Mouse (Mus musculus) embryonic stem cell, embryonic (primary cell): ENCODE data around the gene Dgcr8.

ENCODE experiments used
- CTCF ChIA-PET, 4 experiments: fragments of 300-600 bp in 2 of 4; fragments of 350-600 bp in 2 of 4; sonication (Branson Sonifier 250); formaldehyde crosslinking; loops; one replicate each; lab custom pipeline; 2022; ENCODE audit warnings: inconsistent platforms in 2 of 4; lab: Charles Lee
- POLR2A ChIA-PET, 4 experiments: fragments of 300-600 bp in 2 of 4; fragments of 350-600 bp in 2 of 4; sonication (Branson Sonifier 250); formaldehyde crosslinking; loops; one replicate each; lab custom pipeline; 2022; ENCODE audit warnings: antibody characterized with exemption in 4 of 4, inconsistent platforms in 1 of 4; lab: Charles Lee

The Dgcr8 gene

GRCm38 (mm10) chr16:18214858-18215257 is 74.2 kb downstream of the Dgcr8 start:
- ChIA-PET CTCF (interaction anchor here in 3 of 4 experiments (0.6 to 2.1 kb wide), 4 partner anchors 12 to 386 kb away, joined by 3 to 5 read pairs (median 4); no protein-coding TSS in a partner anchor), POLR2A (interaction anchor here in 2 of 4 experiments (0.6 to 1.4 kb wide), 4 partner anchors 96 to 190 kb away, joined by 3 to 4 read pairs (median 3); partner anchors contain the start of gene Prodh (in 1 of the 2))

GRCm38 (mm10) chr16:18213689-18214088 is 75.4 kb downstream of the Dgcr8 start:
- CTCF ChIA-PET: interaction anchor here in 3 of 4 experiments (0.9 to 4.4 kb wide), 4 partner anchors 10 to 105 kb away, joined by 3 to 107 read pairs (median 4); no protein-coding TSS in a partner anchor
- POLR2A ChIA-PET: interaction anchor here in 1 of 4 experiments (2.0 kb wide), 1 partner anchor 125 kb away, joined by 6 read pairs; no protein-coding TSS in a partner anchor

DNA sequence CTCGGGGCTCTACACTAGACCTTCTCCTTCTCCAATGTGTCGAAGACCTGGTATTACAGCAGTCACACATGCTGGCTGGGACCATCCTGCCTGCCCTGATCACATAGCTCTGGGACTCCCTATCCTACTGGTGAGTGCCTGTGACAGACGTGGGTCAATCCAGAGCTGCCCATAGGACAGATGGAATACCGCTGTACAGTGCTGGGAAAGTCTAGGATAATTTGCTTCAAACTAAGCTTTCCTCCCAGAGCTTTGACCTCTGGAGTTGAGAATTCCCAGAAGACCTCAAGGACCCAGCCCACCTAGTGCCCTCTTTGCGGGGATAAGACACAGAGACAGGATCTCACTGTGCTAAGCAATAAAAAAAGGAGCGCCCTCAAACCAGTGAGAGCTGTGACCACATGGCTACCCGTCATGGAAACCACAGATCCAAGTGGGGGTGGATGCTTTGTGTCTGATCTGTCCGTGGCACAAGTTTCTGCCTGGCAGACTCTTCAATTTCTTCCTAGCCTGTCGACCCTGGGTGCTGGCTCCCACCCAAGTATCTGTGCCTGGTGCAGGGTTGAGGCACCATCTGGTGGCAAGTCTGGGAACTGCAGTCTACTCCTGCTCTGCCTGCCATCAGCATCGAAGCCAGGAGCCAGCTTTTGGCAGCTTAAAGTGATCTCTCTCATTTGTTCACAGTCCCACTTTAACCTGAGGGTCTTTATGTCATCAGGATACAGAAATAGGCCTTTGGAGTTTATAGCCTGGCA is 77.5 kb downstream of the Dgcr8 start:
- ChIA-PET POLR2A (interaction anchor here in 3 of 4 experiments (0.5 to 2.2 kb wide), 23 partner anchors 11 to 572 kb away, joined by 3 to 12 read pairs (median 5); partner anchors contain the start of genes Dgcr6 (in 1 of the 3), Prodh (in 1 of the 3), Ranbp1 (in 1 of the 3) and Slc25a1 (in 1 of the 3)), CTCF (interaction anchor here (0.5 to 4.4 kb wide), 99 partner anchors 9 to 1225 kb away, joined by 3 to 107 read pairs (median 5); partner anchors contain the start of genes Dgcr6 (in 4 of the 4), Gm20518 (in 1 of the 4), Prodh (in 1 of the 4) and Ranbp1 (in 1 of the 4))

DNA sequence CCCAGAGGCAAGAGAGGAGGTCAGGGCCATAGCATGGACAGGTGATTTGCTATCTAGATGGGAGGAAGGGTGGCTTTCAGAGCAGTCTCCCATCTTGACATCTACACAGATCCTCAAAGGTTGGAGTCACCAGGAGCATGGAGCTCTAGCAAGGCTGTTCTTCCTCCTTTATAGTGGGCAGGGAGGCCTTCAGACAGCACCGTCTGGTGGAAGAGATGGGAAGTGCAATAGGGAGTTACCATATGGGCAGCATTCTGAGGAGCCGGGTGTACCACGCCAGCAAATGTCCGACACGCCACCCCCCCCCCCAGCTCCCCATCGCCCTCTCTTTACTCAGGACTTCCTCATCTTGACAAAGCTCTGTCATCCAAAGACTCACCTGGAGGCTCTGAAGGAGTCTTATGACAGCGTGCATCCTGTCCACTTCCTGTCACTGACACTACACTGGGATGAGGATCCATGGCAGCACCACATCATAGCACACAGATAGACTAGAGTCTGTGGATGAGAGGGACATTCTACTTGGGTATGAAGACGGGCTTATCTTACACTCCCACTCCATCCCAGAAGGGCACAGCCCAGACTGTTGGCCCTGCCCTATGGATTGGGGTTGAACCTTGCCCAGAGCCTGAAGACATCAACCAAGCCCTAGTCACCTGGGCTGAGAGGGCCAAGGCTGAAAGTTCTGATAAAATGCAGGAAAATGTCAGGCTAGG is 78.2 kb downstream of the Dgcr8 start:
- ChIA-PET CTCF (interaction anchor here (0.5 to 4.4 kb wide), 129 partner anchors 8 to 1224 kb away, joined by 3 to 107 read pairs (median 4); partner anchors contain the start of genes Dgcr6 (in 3 of the 4), Gm20518 (in 1 of the 4), Klhl22 (in 1 of the 4) and Prodh (in 1 of the 4)), POLR2A (interaction anchor here (0.5 to 2.2 kb wide), 22 partner anchors 13 to 573 kb away, joined by 3 to 12 read pairs (median 5); partner anchors contain the start of genes Dgcr6 (in 1 of the 4), Prodh (in 1 of the 4), Ranbp1 (in 1 of the 4) and Slc25a1 (in 1 of the 4))
